Mouse (Mus musculus): ENCODE results near the gene Cd151.

DNA sequence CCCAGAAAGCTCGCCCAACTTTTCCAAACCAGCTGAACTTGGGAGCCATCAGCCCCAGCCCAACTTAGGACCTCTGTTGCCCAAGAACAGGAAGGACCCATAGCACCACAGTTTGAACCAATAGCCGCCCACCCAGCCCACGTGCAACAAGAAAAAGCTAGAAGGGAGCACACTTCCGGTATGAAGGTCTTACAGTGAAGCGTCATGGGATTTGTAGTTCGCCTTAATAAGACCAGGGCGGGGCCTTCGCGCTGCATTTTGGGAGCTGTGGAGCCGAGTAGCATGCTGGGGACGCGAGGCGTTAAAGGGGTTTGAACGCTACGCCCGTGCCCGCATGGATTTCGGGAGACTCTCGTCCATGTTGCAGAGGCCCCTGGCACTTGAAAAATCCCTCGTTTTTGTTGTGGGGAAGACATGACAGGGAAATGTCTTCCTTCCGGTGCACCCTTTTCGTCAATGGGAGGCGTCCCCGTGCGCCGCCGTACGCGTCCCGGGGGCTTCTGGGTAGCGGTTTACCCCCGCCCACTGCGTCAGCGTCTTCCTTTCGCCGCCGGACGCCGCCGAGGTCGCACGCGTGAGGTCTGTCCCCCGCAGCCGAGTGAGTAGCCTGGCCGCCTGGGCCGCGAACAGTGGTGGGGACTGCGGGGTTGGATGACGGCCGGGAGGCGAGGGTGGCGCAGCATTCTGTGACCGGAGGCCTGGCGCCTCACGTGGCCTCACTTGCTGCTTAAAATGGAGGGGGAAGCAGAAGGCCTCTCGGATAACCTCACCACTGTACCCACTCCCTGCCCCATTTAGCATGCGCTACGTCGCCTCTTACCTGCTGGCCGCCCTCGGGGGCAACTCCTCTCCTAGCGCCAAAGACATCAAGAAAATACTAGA, 19.8 kb upstream of the Cd151 start, which contains the start of gene Rplp2:
- TF ChIP-seq CTCF (IDR thresholded peaks at IDR 0.05; ENCODE audit: low read depth, low read length) (no peak), POLR2A (IDR thresholded peaks at IDR 0.05; ENCODE audit: borderline replicate concordance, low read depth, low read length) (peak; percentile 52; the same call in 1 of the 2 replicates)

Measured in bone marrow macrophage, adult 2 months (primary cell).